Mouse (Mus musculus) testis, adult 2 months (tissue): ENCODE measurements around the gene Klf14. TPM values are rescaled to one million over a fixed set of nuclear protein-coding genes. Genes with fewer than 3 reads are reported as not detected.

Experiments
- H3K27ac ChIP-seq: fragments of 200-500 bp; 2 replicates; pipeline ENCODE4 v1.5.1; 2012; ENCODE audit warnings: low read depth, low read length; ENCODE audit not compliant: control insufficient read depth, insufficient read depth
- H3K27me3 ChIP-seq: fragments of 200-500 bp; 2 replicates; pipeline ENCODE4 v1.6.1; 2012; ENCODE audit warnings: mild to moderate bottlenecking, low read length, moderate library complexity; ENCODE audit not compliant: control insufficient read depth, insufficient read depth
- H3K36me3 ChIP-seq: fragments of 200-500 bp; 2 replicates; pipeline ENCODE4 v1.6.1; 2012; ENCODE audit warnings: mild to moderate bottlenecking, low read length; ENCODE audit not compliant: control insufficient read depth, insufficient read depth
- H3K4me1 ChIP-seq: fragments of 200-500 bp; 2 replicates; pipeline ENCODE4 v1.6.1; 2012; ENCODE audit warnings: low read length; ENCODE audit not compliant: control insufficient read depth, insufficient read depth
- H3K4me3 ChIP-seq: fragments of 200-500 bp; 2 replicates; pipeline ENCODE4 v1.5.1; 2012; ENCODE audit warnings: low read depth, mild to moderate bottlenecking, low read length, moderate library complexity, mixed read lengths; ENCODE audit not compliant: control insufficient read depth
- CTCF ChIP-seq: fragments of 200-500 bp; IDR thresholded peaks from 2 replicates; pipeline ENCODE4 v1.5.1; 2012; ENCODE audit warnings: low read depth, mild to moderate bottlenecking, inconsistent platforms, low read length, moderate library complexity; ENCODE audit not compliant: control insufficient read depth, insufficient read depth, insufficient replicate concordance
- POLR2A ChIP-seq: fragments of 200-500 bp; IDR thresholded peaks from 2 replicates; pipeline ENCODE4 v1.6.1; 2012; ENCODE audit warnings: low read depth, mild to moderate bottlenecking, inconsistent platforms, low read length, moderate library complexity; ENCODE audit not compliant: control insufficient read depth
- polyA plus RNA-seq: library from polyadenylated mRNA; depleted of rRNA; stranded (reverse); fragments of >200 nt; gene quantifications from 2 replicates; pipeline ENCODE4 v1.2.3, GENCODE M21; 2012; rRNA removed

The Klf14 gene
- 0.05 TPM in 1 of 2 replicates, not detected in the other for polyA plus RNA-seq

DNA sequence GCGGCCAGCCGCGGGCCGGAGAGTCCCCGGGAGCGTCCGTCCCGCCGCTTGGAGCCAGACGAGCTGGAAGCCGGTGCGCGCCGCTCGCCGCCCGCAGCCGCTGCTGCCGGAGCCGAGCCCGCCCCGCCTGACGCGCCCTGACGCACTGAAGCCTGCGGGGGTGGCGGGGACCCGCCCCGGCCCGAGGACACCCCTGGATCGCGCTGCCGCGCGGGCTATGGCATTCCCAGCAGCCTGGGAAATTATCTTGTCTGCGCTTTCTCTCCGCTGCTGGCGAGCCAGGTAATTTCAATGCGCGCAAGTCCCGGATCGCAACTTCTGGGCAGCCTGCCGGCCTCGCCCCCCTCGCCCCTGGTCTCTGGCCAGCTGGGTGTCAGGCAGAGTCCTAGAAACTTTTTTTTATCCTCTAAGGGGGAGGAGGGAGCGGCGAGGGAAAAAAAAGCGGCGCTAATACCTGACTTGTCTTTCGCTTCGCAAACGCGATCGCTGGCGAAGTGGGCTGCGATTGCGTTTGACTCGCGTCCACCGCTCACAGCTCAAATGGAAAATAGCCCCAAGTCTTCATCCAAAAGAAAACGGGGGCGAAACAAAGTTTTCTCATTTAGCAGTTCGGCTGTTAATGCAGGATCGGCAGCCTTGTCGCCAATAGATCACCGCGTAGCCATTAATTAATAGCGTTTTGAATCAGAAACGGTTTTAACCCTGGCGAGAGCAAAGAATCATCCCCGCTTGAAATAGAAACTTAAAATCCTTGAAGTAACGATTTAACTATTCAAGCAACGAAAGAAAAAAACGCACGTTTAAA is at the start of gene Klf14:
TSS of gene Klf14 (minus strand) at position 343 of the 805 bp plus-strand sequence.
- Histone ChIP-seq H3K27ac (no peak within 1 kb of the TSS), H3K27me3 (no peaks in the 10 kb centered on the region), H3K36me3 (no peaks in the 10 kb centered on the region), H3K4me3 (peak within 1 kb of the TSS; percentile 61), H3K4me1 (peaks cover 4% of the 10 kb centered on the region)
- TF ChIP-seq POLR2A (no peak), CTCF (no peak)

- TF ChIP-seq POLR2A (no peak), CTCF (no peak)
- no peaks in the 10 kb centered on the region for H3K27me3 ChIP-seq
- H3K36me3 ChIP-seq: no peaks in the 10 kb centered on the region
- peaks cover 8% of the 10 kb centered on the region for H3K4me1 ChIP-seq
- no peak overlapping the region for H3K27ac ChIP-seq
- no peak overlapping the region for H3K4me3 ChIP-seq
Measured at GRCm38 (mm10) chr6:31006111-31006600, 47.3 kb upstream of the Klf14 start.

- H3K36me3 ChIP-seq: no peaks in the 10 kb centered on the region
- no peaks in the 10 kb centered on the region for H3K27me3 ChIP-seq
- H3K27ac ChIP-seq: no peak overlapping the region
- TF ChIP-seq CTCF: no peak
- TF ChIP-seq POLR2A: no peak
- H3K4me3 ChIP-seq: no peak overlapping the region
- H3K4me1 ChIP-seq: no peaks in the 10 kb centered on the region
Measured at GRCm38 (mm10) chr6:30986393-30986792, 27.5 kb upstream of the Klf14 start.

- H3K27me3 ChIP-seq: no peaks in the 10 kb centered on the region
- no peak for TF ChIP-seq CTCF
- no peak for TF ChIP-seq POLR2A
- no peak overlapping the region for H3K4me3 ChIP-seq
- no peaks in the 10 kb centered on the region for H3K36me3 ChIP-seq
- no peaks in the 10 kb centered on the region for H3K4me1 ChIP-seq
- no peak overlapping the region for H3K27ac ChIP-seq
Measured at GRCm38 (mm10) chr6:30983021-30983420, 24.1 kb upstream of the Klf14 start.

GRCm38 (mm10) chr6:30982372-30982980 is 23.6 kb upstream of the Klf14 start:
- H3K27me3 ChIP-seq: no peaks in the 10 kb centered on the region

DNA sequence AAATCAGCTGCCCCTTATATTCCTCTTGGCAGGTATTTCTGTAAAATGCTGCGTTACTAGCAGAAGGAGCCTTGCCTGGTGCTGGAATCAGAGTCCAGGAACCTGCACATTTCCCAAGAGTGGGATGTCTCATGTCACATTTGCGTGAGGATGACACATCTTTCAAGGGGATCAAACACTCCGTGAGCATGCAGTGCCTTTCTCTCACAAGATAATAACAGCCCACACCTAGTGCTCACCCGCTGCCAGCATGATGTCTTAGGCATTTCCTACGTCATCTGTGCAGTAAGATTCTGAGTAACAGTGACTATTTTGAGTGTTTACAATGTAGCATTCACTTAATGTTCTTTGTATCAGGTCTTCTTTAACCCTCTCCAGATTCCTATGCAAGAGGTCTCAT is 22.5 kb upstream of the Klf14 start:
- TF ChIP-seq CTCF (no peak), POLR2A (no peak)

More at GRCm38 (mm10) chr6:30982372-30982980, 23.6 kb upstream of the Klf14 start:
- no peak overlapping the region for H3K27ac ChIP-seq
- H3K36me3 ChIP-seq: no peaks in the 10 kb centered on the region
- H3K4me3 ChIP-seq: no peak overlapping the region
- no peaks in the 10 kb centered on the region for H3K4me1 ChIP-seq
- TF ChIP-seq CTCF: no peak
- TF ChIP-seq POLR2A: no peak

DNA sequence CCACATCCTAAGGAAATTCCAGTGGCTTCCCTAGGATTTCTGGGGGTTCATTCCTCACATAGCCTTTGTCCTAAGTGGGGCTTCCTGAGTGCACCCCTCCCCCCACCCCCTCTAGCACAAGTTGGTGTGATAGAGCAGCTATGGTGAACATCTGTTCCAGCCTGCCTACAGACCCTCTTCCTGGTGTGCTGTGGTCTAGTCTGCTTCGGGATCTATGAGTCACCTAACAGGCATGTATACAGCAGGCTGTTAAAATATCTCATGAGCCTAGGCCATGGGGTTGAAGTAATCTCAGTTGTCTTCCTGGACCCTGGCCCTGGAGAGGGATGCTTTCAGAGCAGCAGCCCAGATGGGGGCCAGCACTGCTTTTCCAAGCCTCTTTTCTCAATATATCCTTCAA is 19.7 kb upstream of the Klf14 start:
- Histone ChIP-seq H3K4me3 (no peak overlapping the region), H3K4me1 (no peaks in the 10 kb centered on the region), H3K36me3 (no peaks in the 10 kb centered on the region), H3K27me3 (no peaks in the 10 kb centered on the region), H3K27ac (no peak overlapping the region)
- TF ChIP-seq POLR2A (no peak), CTCF (no peak)

More for the DNA sequence above, 22.5 kb upstream of the Klf14 start:
- H3K36me3 ChIP-seq: no peaks in the 10 kb centered on the region
- no peak overlapping the region for H3K27ac ChIP-seq
- H3K4me3 ChIP-seq: no peak overlapping the region
- no peaks in the 10 kb centered on the region for H3K4me1 ChIP-seq
- no peaks in the 10 kb centered on the region for H3K27me3 ChIP-seq
